In genomic region chr17:78351676-78352499, GRCm38 (mm10) we compare ENCODE assay signal across 12 mouse cellular contexts.
A peak's percentile ranks its signal among the peaks of the same experiment; 100 is the strongest.
DNase-seq lines count a peak whose midpoint lies in the region; ATAC-seq and TF ChIP-seq lines count a peak whose summit lies in the region.
"Had no signal": no experiment of that assay in that cellular context is flagged by ENCODE, and none has a peak within 500 bp of the region (broad histone marks: within the 10 kb centered on the region; RNA-seq: fewer than 3 reads in every experiment).

No protein-coding gene starts in this region.

- peaks cover 27% of the 10 kb centered on the region for H3K36me3 ChIP-seq in forebrain, embryonic 10.5 days (replicated peaks)
- 0 out of 2 replicates have a peak, but pooled peaks cover 8% of the 10 kb centered on the region for H3K36me3 ChIP-seq in forebrain, embryonic 12.5 days (replicated peaks)
- peaks cover 27% of the 10 kb centered on the region for H3K36me3 ChIP-seq in kidney, postnatal 0 days (ENCODE audit: insufficient read depth, low read length)
- peaks cover 27% of the 10 kb centered on the region; the same call in 1 of the 2 replicates for H3K36me3 ChIP-seq in kidney, embryonic 16.5 days (ENCODE audit: insufficient read depth, low read length)
- peaks cover 16% of the 10 kb centered on the region for H3K36me3 ChIP-seq in small intestine, adult 2 months (ENCODE audit: control insufficient read depth, insufficient read depth, low read length)

- no peaks in the 10 kb centered on the region for H3K9me3 ChIP-seq in forebrain, embryonic 10.5 days
- H3K9me3 ChIP-seq in forebrain, embryonic 12.5 days: no peaks in the 10 kb centered on the region
- no peaks in the 10 kb centered on the region for H3K9me3 ChIP-seq in kidney, postnatal 0 days (replicated peaks; ENCODE audit: low read length)
- H3K9me3 ChIP-seq in kidney, embryonic 16.5 days (ENCODE audit: low read length): no peaks in the 10 kb centered on the region

- DNase-seq in forebrain, embryonic 10.5 days (ENCODE audit: extremely low spot score, low spot score): no peak
- DNase-seq in kidney, postnatal 0 days (ENCODE audit: low spot score): no peak
- DNase-seq in right cerebral cortex, adult 18-20 months: no peak
- no peak for DNase-seq in layer of hippocampus, adult 9-11 months
- DNase-seq: cerebellum, adult 9-10 months; liver had no signal

- TF ChIP-seq CTCF in kidney, postnatal 0 days (IDR thresholded peaks at IDR 0.05; ENCODE audit: low read depth): peak; percentile 13; the same call in 1 of the 2 replicates
- TF ChIP-seq CTCF in small intestine, adult 2 months (IDR thresholded peaks at IDR 0.05; ENCODE audit: extremely low read depth, insufficient read length, insufficient replicate concordance, low read depth, low read length): no peak

- no peak for TF ChIP-seq POLR2A in small intestine, adult 2 months (IDR thresholded peaks at IDR 0.05; ENCODE audit: low read depth, low read length)

- no peak overlapping the region for H3K4me2 ChIP-seq in forebrain, embryonic 12.5 days
- H3K4me2 ChIP-seq in kidney, postnatal 0 days (ENCODE audit: low read length): no peak overlapping the region
- H3K4me2 ChIP-seq in kidney, embryonic 16.5 days (replicated peaks; ENCODE audit: low read depth, low read length): no peak overlapping the region

- ATAC-seq in forebrain, embryonic 12.5 days (ENCODE audit: low FRiP score): no peak
- no peak for ATAC-seq in kidney, postnatal 0 days (replicated peaks; ENCODE audit: low FRiP score, low read depth)
- ATAC-seq in kidney, embryonic 16.5 days (ENCODE audit: low FRiP score, low TSS enrichment): no peak
- ATAC-seq in activated CD4-positive, CD25-positive, alpha-beta regulatory T cell, adult 4 months: peak; percentile 80

- peaks cover 31% of the 10 kb centered on the region for H3K4me1 ChIP-seq in forebrain, embryonic 10.5 days
- H3K4me1 ChIP-seq in forebrain, embryonic 12.5 days: peaks cover 15% of the 10 kb centered on the region
- H3K4me1 ChIP-seq in kidney, postnatal 0 days (replicated peaks; ENCODE audit: insufficient read depth, low read length): peaks cover 6% of the 10 kb centered on the region; the same call in 1 of the 2 replicates
- no peaks in the 10 kb centered on the region for H3K4me1 ChIP-seq in kidney, embryonic 16.5 days (ENCODE audit: insufficient read depth, low read length)
- peaks cover 5% of the 10 kb centered on the region for H3K4me1 ChIP-seq in small intestine, adult 2 months (ENCODE audit: control insufficient read depth, insufficient read depth, insufficient read length, low read length)

- 88% methylated on average over 12 of the region's 12 CpGs for WGBS in forebrain, embryonic 10.5 days
- WGBS in forebrain, embryonic 12.5 days: 84% methylated on average over 12 of the region's 12 CpGs
- WGBS in kidney, postnatal 0 days: 58% methylated on average over 12 of the region's 12 CpGs
- WGBS in kidney, embryonic 16.5 days: 62% methylated on average over 12 of the region's 12 CpGs
- WGBS in small intestine, adult 2 months: 71% methylated on average over 12 of the region's 12 CpGs

- H3K27ac ChIP-seq in forebrain, embryonic 10.5 days: 0 out of 2 replicates have a peak overlapping the region, but pooled peaks have one; percentile 40
- no peak overlapping the region for H3K27ac ChIP-seq in forebrain, embryonic 12.5 days
- H3K27ac ChIP-seq in kidney, postnatal 0 days: no peak overlapping the region
- H3K27ac ChIP-seq in kidney, embryonic 16.5 days (ENCODE audit: low read length): no peak overlapping the region
- peak overlapping the region; percentile 23; the same call in 1 of the 2 replicates for H3K27ac ChIP-seq in small intestine, adult 2 months (ENCODE audit: insufficient read depth, low read depth, low read length)
- H3K27ac ChIP-seq: macrophage had no signal

- H3K9ac ChIP-seq in forebrain, embryonic 12.5 days: no peak overlapping the region
- no peak overlapping the region for H3K9ac ChIP-seq in kidney, postnatal 0 days (ENCODE audit: low read depth, low read length)
- H3K9ac ChIP-seq in kidney, embryonic 16.5 days (replicated peaks; ENCODE audit: low read length): no peak overlapping the region

- H3K4me3 ChIP-seq in forebrain, embryonic 10.5 days: no peak overlapping the region
- H3K4me3 ChIP-seq in forebrain, embryonic 12.5 days (replicated peaks): no peak overlapping the region
- H3K4me3 ChIP-seq in kidney, postnatal 0 days (replicated peaks; ENCODE audit: low read depth, low read length): no peak overlapping the region
- H3K4me3 ChIP-seq in kidney, embryonic 16.5 days (ENCODE audit: low read length): no peak overlapping the region
- no peak overlapping the region for H3K4me3 ChIP-seq in small intestine, adult 2 months (ENCODE audit: low read depth, low read length)
- H3K4me3 ChIP-seq: myocyte had no signal

- H3K27me3 ChIP-seq in forebrain, embryonic 10.5 days (ENCODE audit: poor library complexity, severe bottlenecking): peaks cover 9% of the 10 kb centered on the region; the same call in 1 of the 2 replicates
- H3K27me3 ChIP-seq in forebrain, embryonic 12.5 days: peaks cover 35% of the 10 kb centered on the region
- H3K27me3 ChIP-seq in kidney, postnatal 0 days (ENCODE audit: insufficient read depth, low read length): no peaks in the 10 kb centered on the region
- H3K27me3 ChIP-seq in kidney, embryonic 16.5 days (ENCODE audit: insufficient read depth, low read length): no peaks in the 10 kb centered on the region
- H3K27me3 ChIP-seq in small intestine, adult 2 months (ENCODE audit: control insufficient read depth, insufficient read depth, low read length): no peaks in the 10 kb centered on the region

Comparison
In these comparisons a context has a peak if more than half of its experiments do, and no peak if none do; other contexts are left out.
1. H3K27ac ChIP-seq: peak in forebrain, embryonic 10.5 days (single experiment) and small intestine, adult 2 months (single experiment); none in forebrain, embryonic 12.5 days (single experiment), kidney, postnatal 0 days (single experiment) and kidney, embryonic 16.5 days (single experiment).